Mouse (Mus musculus) forebrain, embryonic 15.5 days (tissue): Measurements from ENCODE around the gene Trim17. TPM values are rescaled to one million over a fixed set of nuclear protein-coding genes. Genes with fewer than 3 reads are reported as not detected.
A peak's percentile ranks its signal among the peaks of the same experiment; 100 is the strongest.

Experiments
- ATAC-seq: fragments of 200-750 bp; cut with Nextera tagmentation; replicated peaks from 2 replicates; pipeline ENCODE4 v1.8.0; 2017; ENCODE audit warnings: mild to moderate bottlenecking, moderate TSS enrichment, moderate library complexity
- H3K27ac ChIP-seq: fragments of 300-500 bp; sonication (generic); replicated peaks from 2 replicates; pipeline ENCODE4 v1.5.1; 2015; ENCODE audit warnings: mild to moderate bottlenecking, inconsistent platforms
- H3K27me3 ChIP-seq: fragments of 300-500 bp; sonication (generic); 2 replicates; pipeline ENCODE4 v1.6.1; 2015; ENCODE audit warnings: inconsistent platforms
- H3K36me3 ChIP-seq: fragments of 300-500 bp; sonication (generic); 2 replicates; pipeline ENCODE4 v1.6.1; 2015; ENCODE audit warnings: mild to moderate bottlenecking, inconsistent platforms
- H3K4me1 ChIP-seq: fragments of 300-500 bp; sonication (generic); 2 replicates; pipeline ENCODE4 v1.6.1; 2015; ENCODE audit warnings: inconsistent platforms
- H3K4me2 ChIP-seq: fragments of 300-500 bp; sonication (generic); replicated peaks from 2 replicates; pipeline ENCODE4 v1.6.1; 2015; ENCODE audit warnings: mild to moderate bottlenecking, inconsistent platforms
- H3K4me3 ChIP-seq: fragments of 300-500 bp; sonication (generic); 2 replicates; pipeline ENCODE4 v1.5.1; 2015; ENCODE audit warnings: mild to moderate bottlenecking, inconsistent platforms
- H3K9ac ChIP-seq: fragments of 300-500 bp; sonication (generic); replicated peaks from 2 replicates; pipeline ENCODE4 v1.6.1; 2015; ENCODE audit warnings: mild to moderate bottlenecking, inconsistent platforms
- H3K9me3 ChIP-seq: fragments of 300-500 bp; sonication (generic); 2 replicates; pipeline ENCODE4 v1.6.1; 2016; ENCODE audit warnings: inconsistent platforms
- WGBS: fragments of 180-500 bp; shearing (Covaris S2); methylation state at CpG from one replicate; pipeline ENCODE4 v1.1.7; 2015; ENCODE audit warnings: mixed read lengths; 5-methylcytosine and 5-hydroxymethylcytosine counted together
- polyA plus RNA-seq: library from polyadenylated mRNA; unstranded; fragments of >200 nt; fragmentation: Nextera tagmentation; extraction: Ambion mirVana; gene quantifications from 2 replicates; pipeline ENCODE4 v1.2.1, GENCODE M21; 2015

The Trim17 gene
- polyA plus RNA-seq, 1 experiment from 2014 or later: 1.9 TPM

DNA sequence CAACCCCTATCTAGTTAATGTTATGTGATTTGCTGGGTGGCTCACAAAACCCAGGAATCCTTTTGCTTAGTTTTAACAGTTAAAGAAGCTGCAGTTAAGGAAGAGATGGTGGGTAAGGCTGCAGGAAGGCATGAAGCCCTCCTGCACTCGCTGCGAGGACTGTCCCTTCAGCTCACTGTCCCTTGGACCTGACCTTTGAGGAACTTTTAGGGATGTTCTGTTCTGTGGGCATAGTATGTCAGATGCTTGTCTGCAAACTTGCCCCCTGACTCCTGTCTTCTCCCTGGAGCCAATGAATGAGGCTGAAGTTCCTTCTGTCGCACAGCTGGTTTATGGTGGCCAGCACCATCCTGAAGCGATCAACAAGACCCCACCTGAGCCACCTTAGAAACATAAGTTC, 34.7 kb downstream of the Trim17 start:
- Histone ChIP-seq H3K9me3 (no peaks in the 10 kb centered on the region), H3K36me3 (peaks cover 51% of the 10 kb centered on the region), H3K4me2 (no peak overlapping the region), H3K4me1 (peaks cover 1% of the 10 kb centered on the region; the same call in 1 of the 2 replicates), H3K4me3 (no peak overlapping the region), H3K27me3 (no peaks in the 10 kb centered on the region), H3K9ac (no peak overlapping the region), H3K27ac (no peak overlapping the region)
- ATAC-seq: no peak
- 92% methylated on average over 4 of the region's 4 CpGs for WGBS

DNA sequence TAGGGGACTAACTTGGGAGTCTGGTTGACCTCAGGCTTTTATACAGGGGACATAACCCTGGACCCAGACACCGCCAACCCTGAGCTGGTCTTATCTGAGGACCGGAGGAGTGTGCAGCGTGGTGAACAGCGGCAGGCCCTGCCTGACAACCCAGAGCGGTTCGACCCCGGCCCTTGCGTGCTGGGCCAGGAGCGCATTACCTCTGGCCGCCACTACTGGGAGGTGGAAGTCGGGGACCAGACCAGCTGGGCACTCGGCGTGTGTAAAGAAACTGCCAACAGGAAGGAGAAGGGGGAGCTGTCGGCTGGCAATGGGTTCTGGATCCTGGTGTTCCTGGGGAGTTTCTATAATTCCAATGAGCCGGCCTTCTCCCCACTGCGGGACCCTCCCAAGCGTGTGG, 35.7 kb downstream of the Trim17 start:
- peaks cover 41% of the 10 kb centered on the region for H3K36me3 ChIP-seq

DNA sequence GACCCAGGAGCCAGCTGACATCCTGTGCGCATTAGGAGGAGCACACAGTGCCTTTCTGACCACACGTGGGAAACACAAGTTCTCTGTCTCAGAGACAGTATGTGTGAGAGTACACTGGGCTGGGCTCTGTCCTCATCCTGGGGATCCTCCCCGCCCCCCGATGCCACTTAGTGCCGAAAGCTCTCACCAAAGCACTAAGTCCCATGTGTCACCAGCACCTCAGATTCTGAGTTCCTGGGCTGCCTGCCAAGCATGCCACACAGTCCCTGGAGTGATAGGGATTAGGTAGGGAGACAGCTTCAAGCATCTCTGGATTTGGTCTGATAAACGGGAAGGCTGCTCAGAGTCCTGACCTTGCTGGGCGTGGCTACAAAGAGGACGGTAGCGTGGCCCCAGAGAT, 36.3 kb downstream of the Trim17 start:
- peaks cover 8% of the 10 kb centered on the region; the same call in 1 of the 2 replicates for H3K4me1 ChIP-seq
- H3K9ac ChIP-seq: no peak overlapping the region
- no peak overlapping the region for H3K27ac ChIP-seq
- H3K4me3 ChIP-seq: no peak overlapping the region
- peaks cover 7% of the 10 kb centered on the region; the same call in 1 of the 2 replicates for H3K27me3 ChIP-seq
- no peak overlapping the region for H3K4me2 ChIP-seq
- ATAC-seq: no peak
- WGBS: 83% methylated on average over 9 of the region's 9 CpGs
- no peaks in the 10 kb centered on the region for H3K9me3 ChIP-seq
- peaks cover 34% of the 10 kb centered on the region; the same call in 1 of the 2 replicates for H3K36me3 ChIP-seq

More for the DNA sequence above, 35.7 kb downstream of the Trim17 start:
- ATAC-seq: no peak
- Histone ChIP-seq H3K4me3 (no peak overlapping the region), H3K9me3 (no peaks in the 10 kb centered on the region), H3K27ac (no peak overlapping the region), H3K9ac (no peak overlapping the region), H3K4me2 (no peak overlapping the region), H3K27me3 (peaks cover 4% of the 10 kb centered on the region; the same call in 1 of the 2 replicates), H3K4me1 (peaks cover 8% of the 10 kb centered on the region; the same call in 1 of the 2 replicates)
- 90% methylated on average over 17 of the region's 17 CpGs for WGBS

DNA sequence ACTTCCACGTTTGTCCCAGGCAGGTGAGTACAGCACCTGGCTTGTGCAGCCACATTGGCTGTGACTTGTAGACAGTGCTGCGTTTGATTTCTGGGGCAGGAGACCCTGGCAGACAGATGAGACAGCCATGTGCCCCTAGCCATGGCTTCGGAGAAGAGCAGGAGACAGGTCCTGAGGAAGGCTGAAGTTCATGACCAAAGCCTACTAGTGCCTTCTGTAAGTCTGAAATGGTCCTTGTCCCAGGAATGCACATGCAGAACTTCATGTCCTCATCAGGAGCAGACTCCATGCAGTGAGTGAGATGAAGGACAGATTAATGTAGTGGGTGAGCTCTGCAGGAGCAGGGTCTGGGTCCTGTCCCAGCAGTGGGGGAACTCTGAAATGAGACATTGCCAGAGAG, 37.4 kb downstream of the Trim17 start:
- Histone ChIP-seq H3K9ac (no peak overlapping the region), H3K27ac (no peak overlapping the region), H3K4me3 (no peak overlapping the region), H3K36me3 (peaks cover 28% of the 10 kb centered on the region; the same call in 1 of the 2 replicates), H3K27me3 (peaks cover 7% of the 10 kb centered on the region; the same call in 1 of the 2 replicates), H3K9me3 (no peaks in the 10 kb centered on the region), H3K4me1 (peaks cover 8% of the 10 kb centered on the region; the same call in 1 of the 2 replicates), H3K4me2 (no peak overlapping the region)
- WGBS: 82% methylated on average over 3 of the region's 3 CpGs
- no peak for ATAC-seq

DNA sequence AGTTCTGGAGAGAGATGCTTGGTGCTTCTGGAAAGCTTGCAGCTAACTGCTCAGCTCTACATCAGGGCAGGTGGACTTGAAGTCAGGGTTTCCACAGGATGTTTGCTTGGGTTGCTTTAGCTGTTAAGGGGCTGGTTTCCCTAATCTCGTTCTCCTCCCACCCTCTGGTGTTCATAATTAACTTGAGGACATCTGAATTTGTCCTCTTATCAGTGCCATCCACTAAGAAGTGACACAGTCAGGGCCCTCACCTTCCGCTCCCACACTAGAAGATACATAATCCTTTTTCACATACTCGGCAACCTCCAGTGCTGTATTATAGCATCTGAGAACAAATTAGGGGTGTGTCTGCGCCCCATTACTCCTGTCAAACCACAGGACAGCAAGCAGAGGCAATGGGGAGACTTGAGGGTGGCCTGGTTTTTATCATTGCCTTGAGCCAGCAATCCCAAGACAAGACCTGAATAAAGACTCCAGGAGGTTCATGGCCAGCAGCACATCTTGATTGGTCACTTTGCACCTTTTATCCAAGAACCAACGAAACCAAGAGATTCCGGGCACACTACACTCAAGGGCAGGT, 38.7 kb downstream of the Trim17 start:
- WGBS: 86% methylated on average over 6 of the region's 6 CpGs

DNA sequence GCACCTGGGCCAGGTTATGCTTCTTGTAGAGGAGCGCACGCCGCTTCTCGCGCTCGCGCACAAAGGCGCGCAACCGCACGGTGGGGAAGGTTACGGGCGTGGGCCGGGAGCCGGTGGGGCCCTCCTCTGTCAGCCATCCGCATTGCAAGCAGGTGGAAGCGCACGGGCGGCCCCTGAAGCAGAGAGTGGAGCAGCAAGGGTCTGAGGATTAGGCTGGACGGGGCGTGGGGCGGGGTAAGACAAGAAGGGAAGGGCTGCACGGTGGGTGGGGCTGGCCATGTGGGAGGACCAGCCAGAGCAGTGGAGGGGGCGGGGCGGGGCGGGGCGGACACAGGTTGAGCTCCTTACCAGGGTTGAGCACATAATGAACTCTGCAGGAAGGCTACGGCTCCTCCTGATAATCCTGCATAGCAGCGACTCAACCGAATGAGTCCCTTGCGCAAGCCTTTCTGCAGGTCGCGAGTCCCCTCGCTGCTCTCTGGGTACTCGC, 39.9 kb downstream of the Trim17 start:
- peak overlapping the region; percentile 72 for H3K4me2 ChIP-seq
- peaks cover 15% of the 10 kb centered on the region; the same call in 1 of the 2 replicates for H3K36me3 ChIP-seq
- no peak overlapping the region for H3K27ac ChIP-seq
- ATAC-seq: peak; percentile 62
- H3K4me1 ChIP-seq: peaks cover 8% of the 10 kb centered on the region; the same call in 1 of the 2 replicates
- peak overlapping the region; percentile 46 for H3K4me3 ChIP-seq
- WGBS: under 1% methylated on average over 35 of the region's 35 CpGs
- peaks cover 7% of the 10 kb centered on the region; the same call in 1 of the 2 replicates for H3K27me3 ChIP-seq
- peak overlapping the region; percentile 58 for H3K9ac ChIP-seq
- H3K9me3 ChIP-seq: no peaks in the 10 kb centered on the region

More for the DNA sequence above, 38.7 kb downstream of the Trim17 start:
- Histone ChIP-seq H3K4me1 (peaks cover 8% of the 10 kb centered on the region; the same call in 1 of the 2 replicates), H3K4me2 (no peak overlapping the region), H3K9ac (no peak overlapping the region), H3K36me3 (peaks cover 21% of the 10 kb centered on the region; the same call in 1 of the 2 replicates), H3K9me3 (no peaks in the 10 kb centered on the region), H3K4me3 (no peak overlapping the region), H3K27me3 (peaks cover 7% of the 10 kb centered on the region; the same call in 1 of the 2 replicates), H3K27ac (no peak overlapping the region)
- no peak for ATAC-seq

DNA sequence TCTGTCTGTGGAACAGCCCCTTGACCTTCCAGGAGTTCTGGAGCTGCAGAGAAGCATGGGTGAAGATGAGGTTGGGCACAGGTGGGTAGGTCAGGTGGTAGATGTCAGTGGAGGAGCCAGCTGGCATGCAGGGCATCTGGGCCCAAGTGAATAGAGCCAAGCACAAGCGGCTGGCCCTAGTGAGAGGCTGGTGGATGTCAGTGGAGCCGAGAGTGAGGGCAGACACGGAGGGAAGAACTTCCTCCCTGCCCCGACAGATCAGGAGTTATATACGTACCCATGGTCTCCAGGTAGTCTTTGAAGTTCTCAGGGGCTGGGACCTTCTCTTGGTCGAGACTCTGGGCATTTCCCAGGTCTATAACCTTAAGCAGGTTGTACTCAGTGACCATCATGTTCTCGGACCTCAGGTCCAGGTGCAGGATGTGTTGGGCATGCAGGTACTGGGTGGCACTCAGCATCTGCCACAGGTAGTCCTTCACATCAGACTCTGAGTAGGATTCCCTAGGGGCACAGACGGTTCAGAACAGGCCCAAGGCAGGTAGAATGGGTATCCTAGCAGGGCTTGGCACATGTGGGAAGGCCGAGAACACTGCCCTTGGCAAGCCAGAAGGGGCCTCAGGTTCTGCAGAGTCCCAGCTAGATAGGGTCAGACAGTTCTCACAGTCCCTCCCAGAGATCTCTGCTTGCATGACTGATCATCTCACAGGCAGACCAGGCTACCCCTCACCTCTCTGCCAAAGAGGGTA, 40.7 kb downstream of the Trim17 start:
- Histone ChIP-seq H3K4me2 (peak overlapping the region; percentile 72), H3K4me3 (no peak overlapping the region; the same call in 1 of the 2 replicates), H3K36me3 (peaks cover 8% of the 10 kb centered on the region; the same call in 1 of the 2 replicates), H3K4me1 (peaks cover 8% of the 10 kb centered on the region; the same call in 1 of the 2 replicates), H3K9ac (no peak overlapping the region; the same call in 1 of the 2 replicates), H3K27ac (no peak overlapping the region), H3K9me3 (no peaks in the 10 kb centered on the region), H3K27me3 (peaks cover 7% of the 10 kb centered on the region; the same call in 1 of the 2 replicates)
- no peak for ATAC-seq
- WGBS: 81% methylated on average over 9 of the region's 9 CpGs

DNA sequence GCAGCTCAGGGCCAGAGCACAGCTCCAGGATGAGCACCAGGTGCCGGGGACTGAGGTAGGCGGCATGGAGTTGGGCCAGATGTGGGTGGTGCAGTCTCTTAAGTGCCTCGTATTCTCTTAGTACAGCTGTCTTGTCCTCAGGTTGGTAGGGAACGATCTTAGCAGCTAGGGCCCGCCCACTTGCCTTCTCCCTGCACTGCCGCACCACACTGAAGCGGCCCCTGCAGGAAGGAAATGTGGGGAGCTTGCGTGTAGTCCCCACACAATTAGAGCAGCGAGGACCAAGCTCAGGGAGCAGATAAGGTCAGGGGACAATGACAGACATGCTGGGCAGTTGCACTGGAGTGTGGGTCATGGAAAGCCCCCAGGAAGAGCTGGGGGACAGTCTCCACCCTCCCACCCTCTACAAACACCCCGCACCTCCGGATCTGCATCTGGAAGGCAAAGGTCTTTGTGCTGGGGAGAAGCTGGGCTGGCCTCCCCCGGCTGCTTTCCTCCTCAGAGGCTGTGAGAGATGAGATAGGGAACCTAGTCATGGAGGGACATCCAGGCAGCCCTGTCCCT, 41.4 kb downstream of the Trim17 start:
- Histone ChIP-seq H3K4me1 (peaks cover 8% of the 10 kb centered on the region; the same call in 1 of the 2 replicates), H3K4me3 (no peak overlapping the region), H3K36me3 (peaks cover 1% of the 10 kb centered on the region; the same call in 1 of the 2 replicates), H3K9me3 (no peaks in the 10 kb centered on the region), H3K4me2 (no peak overlapping the region), H3K27ac (no peak overlapping the region), H3K9ac (no peak overlapping the region), H3K27me3 (peaks cover 7% of the 10 kb centered on the region; the same call in 1 of the 2 replicates)
- 51% methylated on average over 12 of the region's 12 CpGs for WGBS
- ATAC-seq: no peak

DNA sequence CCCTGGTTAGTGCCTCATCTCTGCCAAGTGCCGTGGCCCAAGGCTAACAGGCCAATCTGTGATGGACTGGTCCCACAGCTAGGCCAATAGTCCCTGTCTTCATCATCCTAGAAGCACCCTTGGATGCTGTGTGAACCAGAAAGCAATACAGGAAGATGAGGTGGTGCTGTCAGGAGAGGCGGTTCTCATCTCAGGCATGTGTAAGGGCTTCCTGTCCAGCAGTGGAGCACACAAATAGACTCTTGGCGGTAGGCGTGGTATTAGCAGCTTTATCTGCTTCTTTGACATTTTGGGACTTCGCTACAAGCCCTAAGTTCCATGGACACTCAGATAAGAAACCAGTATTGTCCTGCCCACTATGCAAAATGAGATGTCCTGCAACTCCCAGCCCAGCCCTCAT, 43.1 kb downstream of the Trim17 start:
- H3K27ac ChIP-seq: no peak overlapping the region
- no peak for ATAC-seq
- H3K27me3 ChIP-seq: peaks cover 7% of the 10 kb centered on the region; the same call in 1 of the 2 replicates
- no peak overlapping the region for H3K4me3 ChIP-seq
- peaks cover 8% of the 10 kb centered on the region; the same call in 1 of the 2 replicates for H3K4me1 ChIP-seq
- WGBS: 85% methylated on average over 5 of the region's 5 CpGs
- no peaks in the 10 kb centered on the region for H3K36me3 ChIP-seq
- H3K9ac ChIP-seq: no peak overlapping the region
- no peak overlapping the region for H3K4me2 ChIP-seq
- H3K9me3 ChIP-seq: no peaks in the 10 kb centered on the region

DNA sequence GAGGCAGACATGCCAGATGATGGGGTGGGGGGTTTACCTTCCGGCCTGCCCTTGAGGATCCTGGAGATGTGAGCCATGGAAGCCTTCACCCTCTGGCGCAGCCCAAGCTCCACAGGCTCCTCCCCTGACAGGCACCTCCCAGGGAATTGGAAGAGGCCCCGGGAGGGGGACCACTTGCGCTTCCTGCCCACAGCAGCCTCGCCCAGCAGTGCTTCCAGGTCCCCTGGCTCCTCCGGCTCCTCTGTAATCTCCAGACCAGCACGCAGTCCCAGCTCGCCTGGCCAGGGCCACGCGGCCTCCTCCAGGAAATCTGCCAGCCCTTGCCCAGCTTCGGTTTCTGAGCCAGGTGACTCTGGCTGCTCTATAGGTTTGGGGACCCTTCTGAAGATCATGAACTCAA, 44.7 kb downstream of the Trim17 start:
- Histone ChIP-seq H3K36me3 (no peaks in the 10 kb centered on the region), H3K27ac (no peak overlapping the region), H3K9ac (no peak overlapping the region), H3K9me3 (no peaks in the 10 kb centered on the region), H3K4me1 (peaks cover 7% of the 10 kb centered on the region; the same call in 1 of the 2 replicates), H3K27me3 (peaks cover 7% of the 10 kb centered on the region; the same call in 1 of the 2 replicates), H3K4me2 (no peak overlapping the region), H3K4me3 (no peak overlapping the region)
- ATAC-seq: no peak
- 64% methylated on average over 11 of the region's 11 CpGs for WGBS

DNA sequence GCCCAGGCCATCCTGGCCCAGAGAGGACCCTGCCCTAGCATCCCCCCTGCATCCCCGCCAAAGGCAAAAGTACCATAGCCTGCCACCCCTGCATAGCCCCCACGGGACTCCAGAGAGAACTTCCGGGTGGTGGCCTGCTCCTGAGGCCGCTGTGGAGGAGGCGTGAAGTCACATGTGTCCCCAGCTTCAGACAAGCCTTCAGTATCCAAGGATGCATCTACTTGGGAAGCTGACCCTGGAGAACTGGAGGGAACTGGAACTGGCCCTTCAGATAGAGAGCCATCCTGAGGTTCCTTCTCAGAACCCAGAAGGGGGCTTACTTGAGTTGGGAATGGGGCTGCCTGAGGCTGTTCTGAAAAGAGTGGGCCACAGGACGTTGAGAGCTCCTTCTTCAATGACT, 45.3 kb downstream of the Trim17 start:
- WGBS: 79% methylated on average over 6 of the region's 6 CpGs
- H3K9me3 ChIP-seq: no peaks in the 10 kb centered on the region

More for the DNA sequence above, 45.3 kb downstream of the Trim17 start:
- H3K27me3 ChIP-seq: peaks cover 6% of the 10 kb centered on the region; the same call in 1 of the 2 replicates
- no peak overlapping the region for H3K9ac ChIP-seq
- H3K4me2 ChIP-seq: no peak overlapping the region
- no peak overlapping the region for H3K4me3 ChIP-seq
- H3K27ac ChIP-seq: no peak overlapping the region
- no peaks in the 10 kb centered on the region for H3K36me3 ChIP-seq
- H3K4me1 ChIP-seq: 0 out of 2 replicates have a peak, but pooled peaks cover under 1% of the 10 kb centered on the region
- no peak for ATAC-seq
